Mouse (Mus musculus): ENCODE measurements around the gene Dgkg. TPM values are rescaled to one million over a fixed set of nuclear protein-coding genes. Genes with fewer than 3 reads are reported as not detected.

Dgkg gene
- total and polyA plus RNA-seq, 2 experiments from 2014 or later: 0.08 to 0.44 TPM

DNA sequence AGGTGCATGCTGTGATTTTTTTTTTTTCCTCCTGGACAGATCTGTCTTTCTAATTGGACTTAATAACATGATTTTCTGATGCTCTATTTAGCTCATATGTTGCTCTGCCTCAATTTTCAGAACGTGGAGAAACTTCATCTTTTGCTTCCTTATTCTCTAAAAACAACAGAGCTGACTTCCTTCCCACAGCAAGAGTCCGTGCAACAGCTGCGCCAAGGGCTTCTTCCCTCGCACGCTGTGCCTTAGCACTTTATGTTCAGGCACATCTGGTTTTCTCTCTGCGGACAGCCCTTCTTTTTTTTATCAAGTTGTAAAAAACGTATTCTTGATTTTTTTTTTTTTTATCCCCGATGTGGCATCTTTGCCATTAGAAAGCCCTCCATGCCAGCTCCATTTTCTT, 111.2 kb downstream of the Dgkg start:
- Histone ChIP-seq H3K36me3 (replicated peaks; ENCODE audit: control insufficient read depth, insufficient read depth, low read length) (no peaks in the 10 kb centered on the region), H3K27me3 (ENCODE audit: control insufficient read depth, insufficient read depth, low read length) (no peaks in the 10 kb centered on the region), H3K9me3 (replicated peaks; ENCODE audit: control insufficient read depth, low read length) (no peaks in the 10 kb centered on the region), H3K4me3 (ENCODE audit: low read depth, low read length) (no peak overlapping the region), H3K4me1 (ENCODE audit: control insufficient read depth, insufficient read depth) (peaks cover 60% of the 10 kb centered on the region), H3K9ac (replicated peaks; ENCODE audit: low read depth, low read length) (no peak overlapping the region), H3K27ac (ENCODE audit: low read depth) (peak overlapping the region; percentile 68), H3K4me2 (ENCODE audit: low read depth, low read length) (no peak overlapping the region)
- DNase-seq (ENCODE audit: low spot score) (no peak), ATAC-seq (ENCODE audit: insufficient read depth, low read depth) (no peak)
- no peak for TF ChIP-seq CTCF (IDR thresholded peaks at IDR 0.05; ENCODE audit: low read depth)
- TF ChIP-seq EP300 (IDR thresholded peaks at IDR 0.05; ENCODE audit: low read depth): no peak
- WGBS: 58% methylated on average over 8 of the region's 8 CpGs

- H3K36me3 ChIP-seq (replicated peaks; ENCODE audit: control insufficient read depth, insufficient read depth, low read length): no peaks in the 10 kb centered on the region
- peak overlapping the region; percentile 68 for H3K27ac ChIP-seq (ENCODE audit: low read depth)
- peaks cover 62% of the 10 kb centered on the region for H3K4me1 ChIP-seq (ENCODE audit: control insufficient read depth, insufficient read depth)
- no peak overlapping the region for H3K4me2 ChIP-seq (ENCODE audit: low read depth, low read length)
- no peak overlapping the region for H3K4me3 ChIP-seq (ENCODE audit: low read depth, low read length)
- TF ChIP-seq EP300 (IDR thresholded peaks at IDR 0.05; ENCODE audit: low read depth) (no peak), CTCF (IDR thresholded peaks at IDR 0.05; ENCODE audit: low read depth) (no peak)
- WGBS: 3% methylated on average over 3 of the region's 3 CpGs
- H3K9ac ChIP-seq (replicated peaks; ENCODE audit: low read depth, low read length): no peak overlapping the region
- DNase-seq (ENCODE audit: low spot score) (peak; percentile 83), ATAC-seq (ENCODE audit: insufficient read depth, low read depth) (peak; percentile 42)
- no peaks in the 10 kb centered on the region for H3K27me3 ChIP-seq (ENCODE audit: control insufficient read depth, insufficient read depth, low read length)
- no peaks in the 10 kb centered on the region for H3K9me3 ChIP-seq (replicated peaks; ENCODE audit: control insufficient read depth, low read length)
These were observed 111.9 kb downstream of the Dgkg start for GRCm38 (mm10) chr16:22545016-22545561.

DNA sequence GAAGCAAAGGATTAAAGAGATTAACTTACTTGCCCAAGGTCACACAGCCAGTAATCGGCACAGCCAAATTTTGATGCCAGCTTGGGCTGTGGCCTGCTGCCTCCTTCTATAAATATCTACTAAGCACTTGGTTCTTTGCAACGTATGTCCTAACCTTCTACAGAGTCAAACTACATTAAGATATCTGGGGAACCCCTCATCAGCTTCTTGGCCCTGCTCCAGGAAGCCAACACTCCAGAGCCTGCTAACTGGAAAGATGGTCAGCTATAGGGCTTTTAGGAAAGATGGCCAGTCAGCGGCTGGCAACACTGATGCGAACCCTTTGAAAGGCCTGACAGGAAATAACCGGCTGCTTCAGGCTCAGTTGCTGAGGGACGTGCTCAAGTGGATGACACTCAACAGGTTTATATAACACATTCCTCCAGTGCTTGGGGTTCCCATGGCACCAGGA, 114.3 kb downstream of the Dgkg start:
- DNase-seq (ENCODE audit: low spot score): peak; percentile 88
- peak; percentile 80 for ATAC-seq (ENCODE audit: insufficient read depth, low read depth)
- Histone ChIP-seq H3K4me3 (ENCODE audit: low read depth, low read length) (no peak overlapping the region), H3K4me2 (ENCODE audit: low read depth, low read length) (no peak overlapping the region), H3K36me3 (replicated peaks; ENCODE audit: control insufficient read depth, insufficient read depth, low read length) (no peaks in the 10 kb centered on the region), H3K4me1 (ENCODE audit: control insufficient read depth, insufficient read depth) (peaks cover 50% of the 10 kb centered on the region), H3K27ac (ENCODE audit: low read depth) (peak overlapping the region; percentile 94), H3K9ac (replicated peaks; ENCODE audit: low read depth, low read length) (no peak overlapping the region), H3K27me3 (ENCODE audit: control insufficient read depth, insufficient read depth, low read length) (no peaks in the 10 kb centered on the region), H3K9me3 (replicated peaks; ENCODE audit: control insufficient read depth, low read length) (no peaks in the 10 kb centered on the region)
- 26% methylated on average over 6 of the region's 6 CpGs for WGBS
- TF ChIP-seq CTCF (IDR thresholded peaks at IDR 0.05; ENCODE audit: low read depth): no peak
- TF ChIP-seq EP300 (IDR thresholded peaks at IDR 0.05; ENCODE audit: low read depth): 0 out of 2 replicates have a peak, but pooled peaks have one; percentile 11

DNA sequence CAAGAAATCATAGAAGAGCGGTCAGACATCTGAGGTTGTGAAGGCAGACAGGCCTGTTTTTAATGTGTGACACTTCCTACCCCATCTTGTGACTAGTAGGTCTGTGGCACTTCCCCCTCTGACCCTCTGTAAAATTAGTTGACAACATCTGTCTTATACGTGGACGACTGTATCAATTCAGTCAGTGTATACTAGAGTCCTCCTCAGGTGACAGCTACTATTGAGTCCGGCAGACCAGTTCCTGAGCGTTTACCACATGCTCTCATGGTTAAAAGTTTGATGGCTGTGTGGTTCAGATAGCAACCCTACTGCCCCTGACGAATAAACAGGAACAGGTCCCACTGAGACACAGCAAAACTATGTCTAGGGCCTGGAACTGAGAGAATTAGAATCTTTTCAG, 117.7 kb downstream of the Dgkg start:
- no peak for TF ChIP-seq EP300 (IDR thresholded peaks at IDR 0.05; ENCODE audit: low read depth)
- no peak for TF ChIP-seq CTCF (IDR thresholded peaks at IDR 0.05; ENCODE audit: low read depth)
- H3K4me2 ChIP-seq (ENCODE audit: low read depth, low read length): no peak overlapping the region
- H3K9me3 ChIP-seq (replicated peaks; ENCODE audit: control insufficient read depth, low read length): no peaks in the 10 kb centered on the region
- ATAC-seq (ENCODE audit: insufficient read depth, low read depth): no peak
- H3K27me3 ChIP-seq (ENCODE audit: control insufficient read depth, insufficient read depth, low read length): no peaks in the 10 kb centered on the region
- 80% methylated on average over 6 of the region's 6 CpGs for WGBS
- H3K27ac ChIP-seq (ENCODE audit: low read depth): no peak overlapping the region
- H3K9ac ChIP-seq (replicated peaks; ENCODE audit: low read depth, low read length): no peak overlapping the region
- H3K36me3 ChIP-seq (replicated peaks; ENCODE audit: control insufficient read depth, insufficient read depth, low read length): no peaks in the 10 kb centered on the region
- H3K4me3 ChIP-seq (ENCODE audit: low read depth, low read length): no peak overlapping the region
- peaks cover 35% of the 10 kb centered on the region for H3K4me1 ChIP-seq (ENCODE audit: control insufficient read depth, insufficient read depth)
- no peak for DNase-seq (ENCODE audit: low spot score)

- no peak for DNase-seq (ENCODE audit: low spot score)
- Histone ChIP-seq H3K36me3 (replicated peaks; ENCODE audit: control insufficient read depth, insufficient read depth, low read length) (no peaks in the 10 kb centered on the region), H3K4me1 (ENCODE audit: control insufficient read depth, insufficient read depth) (peaks cover 20% of the 10 kb centered on the region), H3K9ac (replicated peaks; ENCODE audit: low read depth, low read length) (no peak overlapping the region), H3K4me3 (ENCODE audit: low read depth, low read length) (no peak overlapping the region), H3K4me2 (ENCODE audit: low read depth, low read length) (no peak overlapping the region), H3K9me3 (replicated peaks; ENCODE audit: control insufficient read depth, low read length) (no peaks in the 10 kb centered on the region), H3K27ac (ENCODE audit: low read depth) (no peak overlapping the region), H3K27me3 (ENCODE audit: control insufficient read depth, insufficient read depth, low read length) (no peaks in the 10 kb centered on the region)
- WGBS: 36% methylated on average over 8 of the region's 8 CpGs
- TF ChIP-seq EP300 (IDR thresholded peaks at IDR 0.05; ENCODE audit: low read depth) (no peak), CTCF (IDR thresholded peaks at IDR 0.05; ENCODE audit: low read depth) (no peak)
- ATAC-seq (ENCODE audit: insufficient read depth, low read depth): peak; percentile 34; the same call in 1 of the 2 replicates
These were observed 120.3 kb downstream of the Dgkg start for GRCm38 (mm10) chr16:22536581-22537160.

DNA sequence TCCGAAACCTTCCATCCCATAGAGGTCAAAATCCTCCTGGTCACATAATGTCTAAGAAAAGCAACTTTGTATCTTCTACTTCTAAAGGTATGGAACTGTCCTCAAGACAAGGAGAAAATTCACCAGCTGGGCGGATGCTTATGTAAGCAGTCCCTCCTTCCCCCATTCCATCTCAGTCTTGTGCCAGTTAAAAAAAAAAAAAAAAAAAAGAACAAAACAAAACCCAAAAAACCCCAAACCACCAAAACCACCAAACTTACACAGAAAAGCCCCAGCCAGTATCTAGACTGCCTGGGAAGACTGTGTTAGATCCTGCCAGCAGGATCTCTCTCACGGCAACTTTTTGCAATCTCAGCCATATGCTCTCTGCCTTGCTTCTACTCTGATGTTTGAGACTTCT, 123.9 kb downstream of the Dgkg start:
- H3K4me3 ChIP-seq (ENCODE audit: low read depth, low read length): no peak overlapping the region
- no peaks in the 10 kb centered on the region for H3K9me3 ChIP-seq (replicated peaks; ENCODE audit: control insufficient read depth, low read length)
- ATAC-seq (ENCODE audit: insufficient read depth, low read depth) (no peak), DNase-seq (ENCODE audit: low spot score) (no peak)
- H3K27me3 ChIP-seq (ENCODE audit: control insufficient read depth, insufficient read depth, low read length): no peaks in the 10 kb centered on the region
- H3K27ac ChIP-seq (ENCODE audit: low read depth): no peak overlapping the region
- H3K36me3 ChIP-seq (replicated peaks; ENCODE audit: control insufficient read depth, insufficient read depth, low read length): no peaks in the 10 kb centered on the region
- H3K4me1 ChIP-seq (ENCODE audit: control insufficient read depth, insufficient read depth): peaks cover 18% of the 10 kb centered on the region
- H3K4me2 ChIP-seq (ENCODE audit: low read depth, low read length): no peak overlapping the region
- TF ChIP-seq CTCF (IDR thresholded peaks at IDR 0.05; ENCODE audit: low read depth) (no peak), EP300 (IDR thresholded peaks at IDR 0.05; ENCODE audit: low read depth) (no peak)
- no peak overlapping the region for H3K9ac ChIP-seq (replicated peaks; ENCODE audit: low read depth, low read length)
- 85% methylated on average over 3 of the region's 3 CpGs for WGBS

All from heart, postnatal 0 days (tissue).